Mouse (Mus musculus) liver, embryonic 15.5 days (tissue): ENCODE data around the gene 4930438A08Rik. TPM values are rescaled to one million over a fixed set of nuclear protein-coding genes. Genes with fewer than 3 reads are reported as not detected.
"Not testable (repeated sequence)": the region's sequence is repeated elsewhere in the genome, so short reads cannot be mapped to it uniquely, and the experiment has no call there.

Experiments
- ATAC-seq: fragments of 200-750 bp; cut with Nextera tagmentation; 2 replicates; pipeline ENCODE4 v1.8.0; 2017; ENCODE audit warnings: moderate number of reproducible peaks, mild to moderate bottlenecking, moderate library complexity; ENCODE audit not compliant: insufficient read depth
- H3K27ac ChIP-seq: fragments of 300-500 bp; sonication (generic); replicated peaks from 2 replicates; pipeline ENCODE4 v1.5.1; 2015; ENCODE audit warnings: mild to moderate bottlenecking, inconsistent platforms
- H3K27me3 ChIP-seq: fragments of 300-500 bp; sonication (generic); 2 replicates; pipeline ENCODE4 v1.6.1; 2015; ENCODE audit warnings: mild to moderate bottlenecking, inconsistent platforms
- H3K36me3 ChIP-seq: fragments of 300-500 bp; sonication (generic); replicated peaks from 2 replicates; pipeline ENCODE4 v1.6.1; 2015; ENCODE audit warnings: moderate library complexity, mild to moderate bottlenecking, inconsistent platforms
- H3K4me1 ChIP-seq: fragments of 300-500 bp; sonication (generic); replicated peaks from 2 replicates; pipeline ENCODE4 v1.6.1; 2015; ENCODE audit warnings: inconsistent platforms
- H3K4me2 ChIP-seq: fragments of 300-500 bp; sonication (generic); 2 replicates; pipeline ENCODE4 v1.6.1; 2015; ENCODE audit warnings: moderate library complexity, mild to moderate bottlenecking, inconsistent platforms
- H3K4me3 ChIP-seq: fragments of 300-500 bp; sonication (generic); replicated peaks from 2 replicates; pipeline ENCODE4 v1.5.1; 2015; ENCODE audit warnings: mild to moderate bottlenecking, inconsistent platforms
- H3K9ac ChIP-seq: fragments of 300-500 bp; sonication (generic); 2 replicates; pipeline ENCODE4 v1.6.1; 2015; ENCODE audit warnings: moderate library complexity, mild to moderate bottlenecking, inconsistent platforms
- H3K9me3 ChIP-seq: fragments of 300-500 bp; sonication (generic); replicated peaks from 2 replicates; pipeline ENCODE4 v1.6.1; 2016; ENCODE audit warnings: inconsistent platforms
- WGBS: fragments of 180-500 bp; shearing (Covaris S2); methylation state at CpG from one replicate; pipeline ENCODE4 v1.1.7; 2015; ENCODE audit warnings: mixed read lengths; ENCODE audit not compliant: insufficient replicate concordance; 5-methylcytosine and 5-hydroxymethylcytosine counted together
- polyA plus RNA-seq: library from polyadenylated mRNA; unstranded; fragments of >200 nt; fragmentation: Nextera tagmentation; extraction: Ambion mirVana; gene quantifications from 2 replicates; pipeline ENCODE4 v1.2.1, GENCODE M21; 2015

The 4930438A08Rik gene
- polyA plus RNA-seq, 1 experiment from 2014 or later = 2.9 TPM

- not testable (repeated sequence) for H3K9ac ChIP-seq, H3K9me3 ChIP-seq, H3K27ac ChIP-seq, H3K4me3 ChIP-seq, H3K36me3 ChIP-seq, ATAC-seq, H3K27me3 ChIP-seq
- Histone ChIP-seq H3K4me1 (peaks cover 47% of the 10 kb centered on the region), H3K4me2 (0 out of 2 replicates have a peak overlapping the region, but pooled peaks have one; percentile 98)
- whole genome bisulfite sequencing = 82% methylated on average over 8 of the region's 8 CpGs
Measured at GRCm38 (mm10) chr11:58305299-58305698, 30.7 kb downstream of the 4930438A08Rik start.

DNA sequence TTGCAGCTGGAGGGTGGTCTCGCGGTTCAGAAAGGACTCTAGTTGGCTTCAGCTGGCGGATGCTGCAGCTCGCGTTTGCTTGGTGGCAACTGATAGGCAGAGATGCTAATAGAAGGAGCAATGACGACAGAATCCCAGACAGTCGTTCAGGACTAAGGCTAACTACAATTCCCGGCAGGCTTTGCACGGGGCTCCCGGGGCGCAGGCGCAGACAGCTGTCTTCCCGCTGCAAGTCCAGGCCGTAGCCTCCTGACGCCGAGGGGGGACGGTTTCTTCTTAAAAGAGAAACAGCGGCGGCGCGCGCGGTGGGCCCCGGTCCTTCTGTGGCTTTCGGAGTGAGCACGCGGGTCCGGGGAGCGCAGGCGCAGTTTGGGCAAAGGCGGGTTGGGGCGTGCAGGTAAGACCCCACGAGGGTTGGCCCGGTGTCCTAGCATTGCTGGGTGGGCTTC lies 32.3 kb downstream of the 4930438A08Rik start, which contains the start of gene Zfp692:
Gene Zfp692, plus strand, starts transcription at position 210 of the 449 bp plus-strand sequence.
- peaks cover 37% of the 10 kb centered on the region for H3K4me1 ChIP-seq
- WGBS = under 1% methylated on average over 34 of the region's 34 CpGs
- peak; percentile 50 for ATAC-seq

DNA sequence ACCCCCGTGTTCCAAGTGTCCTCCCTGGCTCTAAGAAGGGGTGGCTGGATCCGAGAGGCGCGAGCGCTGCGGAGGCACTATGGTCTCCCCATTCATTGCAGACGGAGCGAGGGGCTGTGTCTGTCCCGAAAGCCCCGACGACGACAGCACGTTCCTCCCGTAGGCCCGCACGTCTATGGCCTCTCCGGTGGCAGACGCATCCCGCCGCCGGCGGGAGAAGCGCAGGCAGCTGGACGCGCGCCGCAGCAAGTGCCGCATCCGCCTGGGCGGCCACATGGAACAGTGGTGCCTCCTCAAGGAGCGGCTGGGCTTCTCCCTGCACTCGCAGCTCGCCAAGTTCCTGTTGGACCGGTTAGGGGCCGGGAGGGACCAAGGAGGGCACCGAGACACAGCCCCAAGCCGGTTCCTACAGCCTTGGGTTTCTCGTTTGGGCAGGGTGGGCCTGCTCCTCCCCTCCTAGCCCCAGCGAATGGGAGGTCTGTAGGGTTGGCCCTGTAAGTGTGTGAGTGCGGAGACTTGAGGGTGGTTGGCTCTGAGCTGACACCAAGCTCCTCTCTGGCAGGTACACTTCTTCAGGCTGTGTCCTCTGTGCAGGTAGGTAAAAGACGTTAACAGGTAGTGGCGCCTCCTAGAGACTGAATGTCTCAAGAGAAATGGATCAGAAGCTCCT lies 32.9 kb downstream of the 4930438A08Rik start:
- H3K9ac ChIP-seq = peak overlapping the region; percentile 71
- H3K4me3 ChIP-seq = peak overlapping the region; percentile 70
- peak overlapping the region; percentile 98 for H3K4me2 ChIP-seq
- H3K9me3 ChIP-seq = no peaks in the 10 kb centered on the region
- ATAC-seq = peak; percentile 72
- H3K27me3 ChIP-seq = no peaks in the 10 kb centered on the region
- WGBS = under 1% methylated on average over 42 of the region's 42 CpGs
- H3K4me1 ChIP-seq = peaks cover 37% of the 10 kb centered on the region
- peak overlapping the region; percentile 77 for H3K27ac ChIP-seq
- peaks cover 3% of the 10 kb centered on the region; the same call in 1 of the 2 replicates for H3K36me3 ChIP-seq

More for the DNA sequence above, 32.3 kb downstream of the 4930438A08Rik start, which contains the start of gene Zfp692:
- H3K27me3 ChIP-seq = no peaks in the 10 kb centered on the region
- H3K4me2 ChIP-seq = peak within 1 kb of the TSS; percentile 98
- peaks cover 3% of the 10 kb centered on the region; the same call in 1 of the 2 replicates for H3K36me3 ChIP-seq
- no peaks in the 10 kb centered on the region for H3K9me3 ChIP-seq
- H3K4me3 ChIP-seq = peak within 1 kb of the TSS; percentile 70
- peak within 1 kb of the TSS; percentile 71 for H3K9ac ChIP-seq
- peak within 1 kb of the TSS; percentile 77 for H3K27ac ChIP-seq

DNA sequence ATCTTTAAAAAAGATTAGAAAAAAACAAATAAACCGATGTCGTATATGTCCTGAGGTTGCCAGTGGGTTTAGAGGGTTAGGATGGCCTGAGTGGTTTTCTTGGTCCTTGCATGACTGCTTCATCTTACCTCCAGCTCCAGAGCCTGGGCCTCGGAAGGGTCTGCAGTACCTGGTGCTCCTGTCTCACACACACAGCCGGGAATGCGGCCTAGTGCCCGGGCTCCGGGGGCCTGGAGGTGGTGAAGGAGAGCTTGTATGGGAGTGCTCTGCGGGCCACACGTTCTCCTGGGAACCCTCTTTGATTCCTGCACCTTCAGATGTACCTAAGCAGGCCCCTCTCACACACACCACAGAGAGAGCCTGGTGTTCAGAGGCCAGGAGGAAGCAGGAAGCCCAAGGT lies 34.1 kb downstream of the 4930438A08Rik start:
- Histone ChIP-seq H3K9ac (no peak overlapping the region), H3K4me1 (peaks cover 35% of the 10 kb centered on the region), H3K27me3 (no peaks in the 10 kb centered on the region), H3K4me3 (no peak overlapping the region), H3K36me3 (peaks cover 7% of the 10 kb centered on the region; the same call in 1 of the 2 replicates), H3K27ac (no peak overlapping the region), H3K9me3 (no peaks in the 10 kb centered on the region), H3K4me2 (no peak overlapping the region)
- no peak for ATAC-seq
- WGBS = 85% methylated on average over 9 of the region's 9 CpGs

GRCm38 (mm10) chr11:58314069-58314468 lies 39.5 kb downstream of the 4930438A08Rik start:
- H3K4me2 ChIP-seq = no peak overlapping the region
- H3K9ac ChIP-seq = no peak overlapping the region
- H3K4me1 ChIP-seq = no peaks in the 10 kb centered on the region
- H3K27ac ChIP-seq = no peak overlapping the region
- H3K27me3 ChIP-seq = no peaks in the 10 kb centered on the region
- 80% methylated on average over 6 of the region's 6 CpGs for WGBS
- peaks cover 57% of the 10 kb centered on the region for H3K36me3 ChIP-seq
- H3K4me3 ChIP-seq = no peak overlapping the region
- no peaks in the 10 kb centered on the region for H3K9me3 ChIP-seq
- ATAC-seq = no peak

- no peak for ATAC-seq
- H3K27me3 ChIP-seq = no peaks in the 10 kb centered on the region
Measured at GRCm38 (mm10) chr11:58315536-58316168, 41.1 kb downstream of the 4930438A08Rik start.

GRCm38 (mm10) chr11:58316344-58316743 lies 41.7 kb downstream of the 4930438A08Rik start:
- Histone ChIP-seq H3K27ac (no peak overlapping the region), H3K4me1 (peaks cover 4% of the 10 kb centered on the region), H3K4me3 (no peak overlapping the region), H3K27me3 (no peaks in the 10 kb centered on the region), H3K36me3 (peaks cover 78% of the 10 kb centered on the region), H3K4me2 (no peak overlapping the region), H3K9me3 (no peaks in the 10 kb centered on the region), H3K9ac (no peak overlapping the region)
- peak; percentile 14; the same call in 1 of the 2 replicates for ATAC-seq
- WGBS = 89% methylated on average over 17 of the region's 17 CpGs

More at GRCm38 (mm10) chr11:58315536-58316168, 41.1 kb downstream of the 4930438A08Rik start:
- Histone ChIP-seq H3K27ac (no peak overlapping the region), H3K9me3 (no peaks in the 10 kb centered on the region), H3K36me3 (peaks cover 72% of the 10 kb centered on the region), H3K4me3 (no peak overlapping the region), H3K4me2 (no peak overlapping the region), H3K9ac (no peak overlapping the region), H3K4me1 (no peaks in the 10 kb centered on the region; the same call in 1 of the 2 replicates)
- 87% methylated on average over 5 of the region's 5 CpGs for WGBS

- Histone ChIP-seq H3K9me3 (no peaks in the 10 kb centered on the region), H3K27me3 (no peaks in the 10 kb centered on the region), H3K4me3 (no peak overlapping the region), H3K9ac (no peak overlapping the region), H3K27ac (no peak overlapping the region), H3K36me3 (peaks cover 83% of the 10 kb centered on the region), H3K4me2 (no peak overlapping the region), H3K4me1 (peaks cover 10% of the 10 kb centered on the region)
- ATAC-seq = no peak
- WGBS = 84% methylated on average over 28 of the region's 28 CpGs
Measured at GRCm38 (mm10) chr11:58316768-58317390, 42.3 kb downstream of the 4930438A08Rik start.

DNA sequence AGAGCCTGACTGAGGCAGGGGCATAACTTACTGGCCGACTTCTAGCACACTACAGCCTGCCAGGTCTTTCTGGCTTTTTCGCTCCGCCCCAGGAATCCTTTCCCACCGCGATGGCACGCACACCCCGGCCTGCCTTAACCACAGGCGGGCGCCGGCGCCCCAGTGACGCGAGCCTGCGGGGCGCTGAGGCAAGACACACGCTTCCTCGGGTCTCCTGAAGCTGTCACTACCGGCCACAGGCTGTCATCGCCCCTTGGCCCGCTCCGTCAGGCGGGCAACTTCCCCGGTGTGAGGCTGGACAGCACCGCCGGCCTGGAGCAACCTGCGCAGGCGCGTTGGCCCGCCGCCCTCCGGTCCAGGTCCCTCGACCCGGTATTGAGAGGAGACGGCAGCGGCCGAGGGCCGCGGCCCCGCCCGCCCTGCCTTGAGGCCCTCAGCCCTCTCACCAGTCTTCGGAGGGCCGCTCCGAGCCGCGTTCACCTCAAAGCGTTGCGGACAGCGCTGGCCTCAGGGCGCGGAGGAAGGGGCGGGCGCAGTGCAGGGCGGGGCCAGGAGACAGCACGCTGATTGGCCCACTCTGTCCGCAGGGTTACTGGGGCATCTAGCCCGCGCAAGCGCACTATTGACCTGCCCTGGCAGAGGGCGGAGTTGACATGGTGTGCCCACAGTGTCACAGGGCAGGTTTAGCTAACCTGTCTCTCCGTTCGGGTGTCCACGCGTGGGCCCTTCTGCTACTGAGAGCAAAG lies 48.4 kb downstream of the 4930438A08Rik start:
- ATAC-seq = peak; percentile 99
- Histone ChIP-seq H3K4me3 (peak overlapping the region; percentile 75), H3K4me2 (peak overlapping the region; percentile 93), H3K9ac (peak overlapping the region; percentile 89), H3K36me3 (peaks cover 52% of the 10 kb centered on the region), H3K27me3 (no peaks in the 10 kb centered on the region), H3K9me3 (no peaks in the 10 kb centered on the region), H3K27ac (peak overlapping the region; percentile 98), H3K4me1 (peaks cover 42% of the 10 kb centered on the region)
- under 1% methylated on average over 62 of the region's 63 CpGs for WGBS

GRCm38 (mm10) chr11:58323570-58324340 lies 49.2 kb downstream of the 4930438A08Rik start:
- H3K27me3 ChIP-seq = no peaks in the 10 kb centered on the region
- peaks cover 47% of the 10 kb centered on the region for H3K36me3 ChIP-seq
- H3K9ac ChIP-seq = peak overlapping the region; percentile 89
- H3K4me1 ChIP-seq = peaks cover 49% of the 10 kb centered on the region
- 0 out of 2 replicates have a peak, but pooled peaks have one; percentile 0 for ATAC-seq
- H3K4me3 ChIP-seq = peak overlapping the region; percentile 75
- H3K27ac ChIP-seq = peak overlapping the region; percentile 98
- no peaks in the 10 kb centered on the region for H3K9me3 ChIP-seq
- 10% methylated on average over 24 of the region's 24 CpGs for WGBS
- H3K4me2 ChIP-seq = peak overlapping the region; percentile 93
